Mouse (Mus musculus) neural tube, embryonic 13.5 days (tissue): ENCODE measurements at regions not wholly inside any gene's neighbourhood (a gene's known extent, or its start where the extent isn't known, plus 50 kb on each side); places are given as distances from the start of the nearest gene placed in this dataset.

ENCODE experiments used
- ATAC-seq: fragments of 200-750 bp; cut with Nextera tagmentation; 2 replicates; pipeline ENCODE4 v1.8.0; 2017; ENCODE audit warnings: low read depth, mild to moderate bottlenecking, moderate TSS enrichment, moderate library complexity
- H3K27ac ChIP-seq: fragments of 300-500 bp; sonication (generic); replicated peaks from 2 replicates; pipeline ENCODE4 v1.5.1; 2015; ENCODE audit warnings: moderate library complexity, mild to moderate bottlenecking, inconsistent platforms
- H3K27me3 ChIP-seq: fragments of 300-500 bp; sonication (generic); 2 replicates; pipeline ENCODE4 v1.6.1; 2015; ENCODE audit warnings: mild to moderate bottlenecking, inconsistent platforms
- H3K36me3 ChIP-seq: fragments of 300-500 bp; sonication (generic); 2 replicates; pipeline ENCODE4 v1.6.1; 2015; ENCODE audit warnings: mild to moderate bottlenecking, inconsistent platforms
- H3K4me1 ChIP-seq: fragments of 300-500 bp; sonication (generic); replicated peaks from 2 replicates; pipeline ENCODE4 v1.6.1; 2015; ENCODE audit warnings: inconsistent platforms
- H3K4me2 ChIP-seq: fragments of 300-500 bp; sonication (generic); 2 replicates; pipeline ENCODE4 v1.6.1; 2015; ENCODE audit warnings: inconsistent platforms, mild to moderate bottlenecking, moderate library complexity
- H3K4me3 ChIP-seq: fragments of 300-500 bp; sonication (generic); 2 replicates; pipeline ENCODE4 v1.5.1; 2015; ENCODE audit warnings: mild to moderate bottlenecking, inconsistent platforms
- H3K9ac ChIP-seq: fragments of 300-500 bp; sonication (generic); 2 replicates; pipeline ENCODE4 v1.6.1; 2015; ENCODE audit warnings: moderate library complexity, mild to moderate bottlenecking, inconsistent platforms
- H3K9me3 ChIP-seq: fragments of 300-500 bp; sonication (generic); 2 replicates; pipeline ENCODE4 v1.6.1; 2016; ENCODE audit warnings: inconsistent platforms
- WGBS: fragments of 180-500 bp; shearing (Covaris S2); methylation state at CpG from one replicate; pipeline ENCODE4 v1.1.7; 2015; 5-methylcytosine and 5-hydroxymethylcytosine counted together

- no peaks in the 10 kb centered on the region for H3K4me1 ChIP-seq
- H3K27ac ChIP-seq: no peak overlapping the region
- ATAC-seq: peak; percentile 81
- H3K9ac ChIP-seq: no peak overlapping the region
- 40% methylated on average over 2 of the region's 2 CpGs for WGBS
- no peak overlapping the region for H3K4me2 ChIP-seq
- H3K27me3 ChIP-seq: no peaks in the 10 kb centered on the region
- H3K9me3 ChIP-seq: no peaks in the 10 kb centered on the region
- no peaks in the 10 kb centered on the region for H3K36me3 ChIP-seq
- no peak overlapping the region for H3K4me3 ChIP-seq
Measured at GRCm38 (mm10) chr6:20555320-20555883, 659.9 kb upstream of the Kcnd2 start.

GRCm38 (mm10) chr6:20572621-20573020 lies 642.7 kb upstream of the Kcnd2 start:
- no peaks in the 10 kb centered on the region for H3K27me3 ChIP-seq
- no peak overlapping the region for H3K9ac ChIP-seq
- WGBS: 82% methylated on average over 2 of the region's 2 CpGs
- no peaks in the 10 kb centered on the region for H3K9me3 ChIP-seq
- H3K27ac ChIP-seq: no peak overlapping the region
- no peak overlapping the region for H3K4me3 ChIP-seq
- H3K4me1 ChIP-seq: no peaks in the 10 kb centered on the region
- no peak for ATAC-seq
- no peaks in the 10 kb centered on the region for H3K36me3 ChIP-seq
- H3K4me2 ChIP-seq: no peak overlapping the region

- Histone ChIP-seq H3K36me3 (no peaks in the 10 kb centered on the region), H3K9ac (no peak overlapping the region), H3K27me3 (no peaks in the 10 kb centered on the region), H3K4me2 (no peak overlapping the region), H3K9me3 (no peaks in the 10 kb centered on the region), H3K27ac (no peak overlapping the region), H3K4me3 (no peak overlapping the region), H3K4me1 (no peaks in the 10 kb centered on the region)
- whole genome bisulfite sequencing: 94% methylated on average over 3 of the region's 3 CpGs
- no peak for ATAC-seq
Measured at GRCm38 (mm10) chr6:20574734-20575133, 640.6 kb upstream of the Kcnd2 start.

- Histone ChIP-seq H3K36me3 (no peaks in the 10 kb centered on the region), H3K27ac (no peak overlapping the region), H3K9me3 (no peaks in the 10 kb centered on the region), H3K4me2 (no peak overlapping the region), H3K9ac (no peak overlapping the region), H3K4me1 (no peaks in the 10 kb centered on the region), H3K27me3 (no peaks in the 10 kb centered on the region), H3K4me3 (no peak overlapping the region)
- no peak for ATAC-seq
- WGBS: 26% methylated on average over 1 of the region's 1 CpGs
Measured at GRCm38 (mm10) chr6:20598783-20599182, 616.5 kb upstream of the Kcnd2 start.

GRCm38 (mm10) chr6:20604170-20604569 lies 611.1 kb upstream of the Kcnd2 start:
- 94% methylated on average over 2 of the region's 2 CpGs for WGBS
- no peaks in the 10 kb centered on the region for H3K4me1 ChIP-seq
- no peaks in the 10 kb centered on the region for H3K9me3 ChIP-seq
- ATAC-seq: no peak
- no peak overlapping the region for H3K4me2 ChIP-seq
- H3K9ac ChIP-seq: no peak overlapping the region
- no peaks in the 10 kb centered on the region for H3K27me3 ChIP-seq
- no peak overlapping the region for H3K27ac ChIP-seq
- no peak overlapping the region for H3K4me3 ChIP-seq
- H3K36me3 ChIP-seq: no peaks in the 10 kb centered on the region

GRCm38 (mm10) chr6:20620476-20620875 lies 594.8 kb upstream of the Kcnd2 start:
- ATAC-seq: no peak
- no peak overlapping the region for H3K9ac ChIP-seq
- no peak overlapping the region for H3K4me3 ChIP-seq
- no peaks in the 10 kb centered on the region for H3K36me3 ChIP-seq
- no peaks in the 10 kb centered on the region for H3K9me3 ChIP-seq
- H3K4me2 ChIP-seq: no peak overlapping the region
- WGBS: 62% methylated on average over 1 of the region's 1 CpGs
- no peaks in the 10 kb centered on the region for H3K4me1 ChIP-seq
- no peaks in the 10 kb centered on the region for H3K27me3 ChIP-seq
- H3K27ac ChIP-seq: no peak overlapping the region

GRCm38 (mm10) chr6:20626382-20626781 lies 588.9 kb upstream of the Kcnd2 start:
- Histone ChIP-seq H3K4me1 (no peaks in the 10 kb centered on the region), H3K4me3 (no peak overlapping the region), H3K27ac (no peak overlapping the region), H3K4me2 (no peak overlapping the region), H3K9me3 (no peaks in the 10 kb centered on the region), H3K27me3 (no peaks in the 10 kb centered on the region), H3K36me3 (no peaks in the 10 kb centered on the region), H3K9ac (no peak overlapping the region)
- no peak for ATAC-seq
- WGBS: 71% methylated on average over 3 of the region's 3 CpGs

GRCm38 (mm10) chr6:20627071-20627470 lies 588.2 kb upstream of the Kcnd2 start:
- no peak overlapping the region for H3K4me2 ChIP-seq
- no peak overlapping the region for H3K4me3 ChIP-seq
- H3K4me1 ChIP-seq: no peaks in the 10 kb centered on the region
- no peaks in the 10 kb centered on the region for H3K36me3 ChIP-seq
- no peaks in the 10 kb centered on the region for H3K27me3 ChIP-seq
- H3K27ac ChIP-seq: no peak overlapping the region
- no peaks in the 10 kb centered on the region for H3K9me3 ChIP-seq
- no peak overlapping the region for H3K9ac ChIP-seq
- no peak for ATAC-seq
- WGBS: 75% methylated on average over 1 of the region's 1 CpGs

- WGBS: 87% methylated on average over 3 of the region's 3 CpGs
- Histone ChIP-seq H3K4me2 (no peak overlapping the region), H3K27me3 (no peaks in the 10 kb centered on the region), H3K4me3 (no peak overlapping the region), H3K27ac (no peak overlapping the region), H3K9me3 (no peaks in the 10 kb centered on the region), H3K4me1 (no peaks in the 10 kb centered on the region), H3K9ac (no peak overlapping the region), H3K36me3 (no peaks in the 10 kb centered on the region)
- no peak for ATAC-seq
Measured at GRCm38 (mm10) chr6:20640301-20640700, 575.0 kb upstream of the Kcnd2 start.

- Histone ChIP-seq H3K4me1 (no peaks in the 10 kb centered on the region), H3K4me2 (no peak overlapping the region), H3K9ac (no peak overlapping the region), H3K36me3 (no peaks in the 10 kb centered on the region), H3K9me3 (no peaks in the 10 kb centered on the region), H3K4me3 (no peak overlapping the region), H3K27me3 (no peaks in the 10 kb centered on the region), H3K27ac (no peak overlapping the region)
- ATAC-seq: no peak
- WGBS: 55% methylated on average over 4 of the region's 4 CpGs
Measured at GRCm38 (mm10) chr6:20641375-20641774, 573.9 kb upstream of the Kcnd2 start.

- no peak overlapping the region for H3K4me2 ChIP-seq
- H3K27me3 ChIP-seq: no peaks in the 10 kb centered on the region
- no peaks in the 10 kb centered on the region for H3K36me3 ChIP-seq
- ATAC-seq: no peak
- H3K9me3 ChIP-seq: no peaks in the 10 kb centered on the region
- H3K27ac ChIP-seq: no peak overlapping the region
- H3K4me1 ChIP-seq: no peaks in the 10 kb centered on the region
- no peak overlapping the region for H3K9ac ChIP-seq
- no peak overlapping the region for H3K4me3 ChIP-seq
- WGBS: 72% methylated on average over 2 of the region's 2 CpGs
Measured at GRCm38 (mm10) chr6:20641851-20642250, 573.5 kb upstream of the Kcnd2 start.

- Histone ChIP-seq H3K4me2 (no peak overlapping the region), H3K27ac (no peak overlapping the region), H3K27me3 (no peaks in the 10 kb centered on the region), H3K4me1 (no peaks in the 10 kb centered on the region), H3K9ac (no peak overlapping the region), H3K36me3 (no peaks in the 10 kb centered on the region), H3K4me3 (no peak overlapping the region), H3K9me3 (no peaks in the 10 kb centered on the region)
- WGBS: 89% methylated on average over 1 of the region's 1 CpGs
- ATAC-seq: no peak
Measured at GRCm38 (mm10) chr6:20657042-20657441, 558.3 kb upstream of the Kcnd2 start.

- no peak overlapping the region for H3K27ac ChIP-seq
- no peak for ATAC-seq
- H3K4me3 ChIP-seq: no peak overlapping the region
- H3K36me3 ChIP-seq: no peaks in the 10 kb centered on the region
- no peaks in the 10 kb centered on the region for H3K27me3 ChIP-seq
- no peaks in the 10 kb centered on the region for H3K4me1 ChIP-seq
- H3K9ac ChIP-seq: no peak overlapping the region
- no peaks in the 10 kb centered on the region for H3K9me3 ChIP-seq
- WGBS: 55% methylated on average over 1 of the region's 1 CpGs
- no peak overlapping the region for H3K4me2 ChIP-seq
Measured at GRCm38 (mm10) chr6:20673219-20673618, 542.1 kb upstream of the Kcnd2 start.
